Mouse (Mus musculus) lung, postnatal 4 days (tissue): ENCODE measurements at regions not wholly inside any gene's neighbourhood (a gene's known extent, or its start where the extent isn't known, plus 50 kb on each side); places are given as distances from the start of the nearest gene placed in this dataset.
"Not testable (repeated sequence)": the region's sequence is repeated elsewhere in the genome, so short reads cannot be mapped to it uniquely, and the experiment has no call there.

ENCODE experiments used
- DNase-seq, 2 experiments: peaks; one replicate each; pipeline ENCODE4 v3.0.0; 2021

- DNase-seq, result peak in 1 of 2 experiments; percentile 24
Observed at GRCm38 (mm10) chr19:27694478-27694877, 264.9 kb upstream of the Pum3 start.

GRCm38 (mm10) chr19:27693706-27694105 is 264.1 kb upstream of the Pum3 start:
- DNase-seq, result no peak

- DNase-seq, result no peak
Observed at GRCm38 (mm10) chr19:27692944-27693343, 263.3 kb upstream of the Pum3 start.

GRCm38 (mm10) chr19:27683426-27683825 is 253.8 kb upstream of the Pum3 start:
- no peak for DNase-seq

- DNase-seq, result no peak
Observed at GRCm38 (mm10) chr19:27679427-27679826, 249.8 kb upstream of the Pum3 start.

- no peak for DNase-seq
Observed at GRCm38 (mm10) chr19:27672679-27673190, 243.1 kb upstream of the Pum3 start.

GRCm38 (mm10) chr19:27663296-27663695 is 233.7 kb upstream of the Pum3 start:
- no peak for DNase-seq

- DNase-seq, result no peak
Observed at GRCm38 (mm10) chr19:27641001-27641400, 211.4 kb upstream of the Pum3 start.

GRCm38 (mm10) chr19:27633105-27633504 is 203.5 kb upstream of the Pum3 start:
- DNase-seq, result no peak

GRCm38 (mm10) chr19:27627626-27628025 is 198.0 kb upstream of the Pum3 start:
- no peak for DNase-seq

- no peak for DNase-seq
Observed at GRCm38 (mm10) chr19:27617522-27617921, 187.9 kb upstream of the Pum3 start.

GRCm38 (mm10) chr19:27606933-27607332 is 177.3 kb upstream of the Pum3 start:
- no peak for DNase-seq

- DNase-seq, result no peak
Observed at GRCm38 (mm10) chr19:27603296-27603695, 173.7 kb upstream of the Pum3 start.

- DNase-seq, result no peak
Observed at GRCm38 (mm10) chr19:27601551-27601950, 171.9 kb upstream of the Pum3 start.

GRCm38 (mm10) chr19:27600386-27600785 is 170.8 kb upstream of the Pum3 start:
- not testable (repeated sequence) for DNase-seq

GRCm38 (mm10) chr19:27599639-27600308 is 170.1 kb upstream of the Pum3 start:
- no peak for DNase-seq

- DNase-seq, result no peak
Observed at GRCm38 (mm10) chr19:27598350-27598749, 168.7 kb upstream of the Pum3 start.

GRCm38 (mm10) chr19:27585566-27585965 is 155.9 kb upstream of the Pum3 start:
- DNase-seq, result no peak

GRCm38 (mm10) chr19:27582111-27582500 is 152.5 kb upstream of the Pum3 start:
- no peak for DNase-seq

- DNase-seq, result peak; percentile 44 to 78
Observed at GRCm38 (mm10) chr19:27581362-27582110, 151.9 kb upstream of the Pum3 start.

GRCm38 (mm10) chr19:27576478-27576877 is 146.9 kb upstream of the Pum3 start:
- no peak for DNase-seq

GRCm38 (mm10) chr19:27566929-27567328 is 137.3 kb upstream of the Pum3 start:
- DNase-seq, result no peak

GRCm38 (mm10) chr19:27566060-27566459 is 136.4 kb upstream of the Pum3 start:
- no peak for DNase-seq

GRCm38 (mm10) chr19:27564086-27564485 is 134.5 kb upstream of the Pum3 start:
- no peak for DNase-seq
